Mouse (Mus musculus) adrenal gland (tissue): ENCODE data around the gene Myl9.

Experiments
- intact Hi-C: fragments of 180-260 bp; cut with DNase I; formaldehyde crosslinking; loops from one replicate; pipeline ENCODE4 v1.15.1; 2025
- long read RNA-seq, 2 experiments: library from polyadenylated mRNA; unstranded; transcript quantifications; one replicate each; pipeline ENCODE4 v2.0.0; 2020; ENCODE audit warnings: borderline replicate concordance in 1 of 2; ENCODE audit not compliant: insufficient replicate concordance in 1 of 2

Gene Myl9
- long read RNA-seq, experiment 1, transcript Myl9-201 (4 exons, 1,128 nt) = major isoform, 48 of 55 reads
- long read RNA-seq, experiment 1, partial matches to known transcripts = 3 of 55 reads
- long read RNA-seq, experiment 1, other reads (novel, unspliced or antisense) = 4 of 55 reads
- long read RNA-seq, experiment 2, transcript Myl9-201 (4 exons, 1,128 nt) = major isoform, 66 of 73 reads
- long read RNA-seq, experiment 2, partial matches to known transcripts = 4 of 73 reads
- long read RNA-seq, experiment 2, other reads (novel, unspliced or antisense) = 3 of 73 reads

DNA sequence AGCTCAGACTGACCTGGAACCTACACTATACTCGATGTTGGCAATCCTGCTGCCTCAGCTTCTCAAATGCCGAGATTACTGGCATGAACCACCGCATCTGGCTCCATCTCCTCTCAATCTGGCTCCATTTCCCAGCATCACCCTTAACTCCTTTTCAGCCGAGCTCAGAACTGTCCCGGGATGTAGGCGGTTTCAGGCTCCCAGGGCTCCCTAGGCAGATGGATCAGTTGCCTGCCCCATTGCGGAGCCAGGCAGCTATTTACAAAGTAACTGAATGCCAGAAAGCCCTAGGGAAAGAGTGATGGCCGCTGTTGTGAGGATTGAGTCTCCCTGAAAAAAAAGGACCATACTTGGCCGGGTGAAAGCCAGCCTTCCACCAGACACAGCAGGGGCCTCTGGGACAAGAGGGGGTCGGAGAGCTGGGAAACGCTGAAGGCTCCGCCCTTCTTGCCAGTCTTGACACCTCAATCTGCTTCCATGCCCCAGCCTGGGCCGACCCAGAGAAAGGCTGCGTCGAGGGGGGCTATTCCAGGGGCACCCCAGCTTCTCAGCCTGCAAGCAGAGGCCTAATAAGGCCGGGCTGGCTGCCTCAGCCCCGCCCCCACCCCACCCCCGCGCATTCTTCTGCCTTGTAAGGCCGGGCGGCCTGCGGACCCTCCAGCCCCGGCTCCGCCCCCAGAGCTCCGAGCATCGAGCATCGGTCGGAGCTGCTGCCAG, at the start of gene Myl9:
TSS of gene Myl9 (plus strand) at position 683 of the 717 bp plus-strand sequence.
- intact Hi-C loops = no loop called here

- intact Hi-C loops = no loop called here
These were observed 48.9 kb upstream of the Myl9 start for GRCm38 (mm10) chr2:156726344-156726743.

GRCm38 (mm10) chr2:156726878-156727277, 48.3 kb upstream of the Myl9 start:
- intact Hi-C loops = no loop called here

- intact Hi-C loops = no loop called here
These were observed 45.4 kb upstream of the Myl9 start for GRCm38 (mm10) chr2:156729537-156730469.

GRCm38 (mm10) chr2:156730501-156730921, 44.7 kb upstream of the Myl9 start:
- intact Hi-C loops = no loop called here

GRCm38 (mm10) chr2:156731592-156731991, 43.6 kb upstream of the Myl9 start:
- intact Hi-C loops = no loop called here

GRCm38 (mm10) chr2:156732109-156732508, 43.1 kb upstream of the Myl9 start:
- intact Hi-C loops = no loop called here

GRCm38 (mm10) chr2:156735761-156736335, 39.4 kb upstream of the Myl9 start:
- intact Hi-C loops = no loop called here

DNA sequence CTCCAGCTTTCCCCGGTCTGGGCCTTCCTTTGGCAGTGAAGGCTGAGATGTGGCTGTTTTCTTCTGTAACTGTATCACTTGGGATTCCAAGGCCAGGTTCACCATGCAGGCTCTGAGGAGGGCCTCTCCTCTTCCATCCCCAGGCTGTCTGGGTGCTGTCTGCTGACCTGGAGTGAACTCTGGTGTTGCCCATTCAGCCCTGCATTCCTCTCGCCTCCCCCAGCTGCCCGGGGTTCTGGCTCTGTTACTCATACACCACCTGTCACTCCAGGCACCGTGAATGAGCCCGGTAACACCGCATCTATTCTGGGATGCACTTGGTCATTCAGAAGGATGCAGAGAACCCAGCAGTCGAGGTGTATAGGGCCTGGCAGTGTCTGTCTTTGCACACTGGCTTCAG, 38.4 kb upstream of the Myl9 start:
- intact Hi-C loops = no loop called here

- intact Hi-C loops = no loop called here
These were observed 37.2 kb upstream of the Myl9 start for GRCm38 (mm10) chr2:156737976-156738375.

- intact Hi-C loops = no loop called here
These were observed 34.0 kb upstream of the Myl9 start for GRCm38 (mm10) chr2:156741265-156741664.

GRCm38 (mm10) chr2:156741998-156742397, 33.2 kb upstream of the Myl9 start:
- intact Hi-C loops = no loop called here

DNA sequence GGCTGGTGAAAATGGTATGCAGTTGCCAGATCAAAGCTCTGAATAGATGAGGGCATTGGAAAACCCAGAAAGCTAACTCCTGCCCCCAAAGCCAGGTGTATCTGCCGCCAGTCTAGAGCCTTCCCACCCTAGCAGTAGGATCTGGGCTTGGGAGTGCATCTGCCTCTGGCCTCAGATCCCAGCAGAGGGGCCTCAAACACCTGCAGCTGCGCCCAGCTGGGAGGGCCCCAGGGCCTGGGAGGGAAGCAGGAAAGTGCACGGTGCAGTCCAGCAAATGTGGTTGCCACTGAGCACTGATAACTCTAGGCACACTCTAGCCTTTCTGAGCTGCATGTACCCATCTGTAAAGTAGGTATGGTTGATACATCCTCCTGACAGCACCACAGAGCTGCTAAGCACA, 32.0 kb upstream of the Myl9 start:
- intact Hi-C loops = no loop called here

DNA sequence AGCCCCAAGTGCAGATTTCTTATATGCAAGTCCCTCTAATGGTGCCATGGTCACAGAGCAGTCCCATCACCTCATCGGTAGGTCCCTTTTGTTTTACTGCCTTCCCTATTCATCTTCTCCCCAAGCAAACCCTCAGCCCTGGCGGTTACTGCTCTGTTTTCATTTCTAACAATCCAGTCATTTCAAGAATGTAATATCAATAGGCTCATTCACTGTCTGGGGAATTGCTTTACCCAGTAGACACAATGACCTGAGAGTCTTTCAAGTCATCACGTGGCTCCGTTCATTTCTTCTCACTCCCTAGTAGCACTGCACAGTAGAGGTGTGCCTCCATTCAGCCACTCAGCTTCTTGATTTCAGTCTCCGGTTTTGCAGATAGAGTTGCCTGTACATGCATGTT, 30.8 kb upstream of the Myl9 start:
- intact Hi-C loops = no loop called here

- intact Hi-C loops = no loop called here
These were observed 27.9 kb upstream of the Myl9 start for GRCm38 (mm10) chr2:156747315-156747714.

- intact Hi-C loops = no loop called here
These were observed 25.5 kb upstream of the Myl9 start for GRCm38 (mm10) chr2:156749687-156750086.

GRCm38 (mm10) chr2:156756937-156757336, 18.3 kb upstream of the Myl9 start:
- intact Hi-C loops = no loop called here

DNA sequence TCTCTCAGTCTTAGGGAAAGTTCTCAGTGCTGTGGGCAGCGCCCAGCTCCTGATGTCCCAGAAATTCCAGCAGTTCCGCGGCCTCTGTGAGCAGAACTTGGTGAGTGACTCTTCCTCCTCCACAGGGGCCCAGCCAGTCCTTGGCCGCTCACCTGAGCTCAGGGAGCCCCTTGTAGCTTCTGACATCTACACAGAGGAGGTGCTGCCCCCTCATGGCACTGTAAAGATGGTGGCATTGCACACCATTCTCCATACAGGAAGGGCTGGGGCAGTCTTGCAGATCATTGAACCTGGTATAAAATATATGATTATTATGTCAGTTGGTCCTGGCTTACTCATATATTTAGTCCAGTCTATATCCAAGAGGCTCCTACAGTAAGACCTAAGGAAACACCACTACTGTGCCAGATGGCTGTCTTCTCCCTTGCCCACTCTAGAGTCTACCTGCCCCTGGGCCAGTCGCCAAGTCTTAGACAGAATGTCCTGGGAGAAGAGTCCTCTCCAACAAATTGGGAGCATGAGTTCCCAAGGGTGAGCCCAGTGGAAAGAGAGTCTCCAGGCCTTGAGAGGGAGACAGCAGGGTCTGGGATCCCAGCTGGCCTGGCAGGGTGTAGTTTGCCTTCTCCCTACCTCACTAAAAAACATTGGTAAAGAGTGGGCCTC, 14.2 kb upstream of the Myl9 start:
- intact Hi-C loops = loop anchor here (5.0 kb wide), 1 partner anchor 39 kb away; no protein-coding TSS in a partner anchor

DNA sequence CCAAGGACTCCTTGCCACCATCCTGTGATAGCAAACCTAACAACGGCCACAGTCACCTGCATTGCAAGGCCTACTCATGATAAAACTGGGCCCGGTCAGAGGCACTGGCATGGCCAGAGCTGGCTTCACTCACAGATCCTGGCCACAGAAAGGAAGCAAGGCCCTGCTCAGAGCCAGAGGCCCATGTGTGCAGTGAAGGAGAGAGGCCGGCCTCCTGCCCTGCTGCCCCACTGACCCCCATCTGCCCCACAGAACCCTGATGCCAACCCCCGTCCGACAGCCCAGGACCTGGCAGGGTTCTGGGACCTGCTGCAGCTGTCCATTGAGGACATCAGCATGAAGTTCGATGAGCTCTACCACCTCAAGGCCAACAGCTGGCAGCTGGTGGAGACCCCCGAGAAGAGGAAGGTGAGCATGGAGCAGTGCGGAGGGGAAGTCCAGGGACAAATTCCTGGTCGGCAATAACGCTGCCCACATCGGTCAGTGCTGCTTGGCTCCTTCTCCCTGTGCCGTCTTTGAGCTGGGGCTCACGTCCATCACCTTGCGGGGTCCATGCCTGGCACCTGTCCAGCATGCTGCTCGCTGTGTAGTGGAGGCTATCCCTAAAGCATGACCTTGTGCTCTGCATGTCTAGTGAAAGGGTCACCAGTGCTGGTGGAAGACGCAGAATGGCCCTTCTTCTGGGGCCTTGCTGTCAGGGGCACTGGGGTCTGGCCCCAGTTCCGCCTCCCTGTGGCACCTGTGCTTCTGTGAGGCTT, 13.5 kb upstream of the Myl9 start:
- intact Hi-C loops = loop anchor here (5.0 kb wide), 1 partner anchor 39 kb away; no protein-coding TSS in a partner anchor

DNA sequence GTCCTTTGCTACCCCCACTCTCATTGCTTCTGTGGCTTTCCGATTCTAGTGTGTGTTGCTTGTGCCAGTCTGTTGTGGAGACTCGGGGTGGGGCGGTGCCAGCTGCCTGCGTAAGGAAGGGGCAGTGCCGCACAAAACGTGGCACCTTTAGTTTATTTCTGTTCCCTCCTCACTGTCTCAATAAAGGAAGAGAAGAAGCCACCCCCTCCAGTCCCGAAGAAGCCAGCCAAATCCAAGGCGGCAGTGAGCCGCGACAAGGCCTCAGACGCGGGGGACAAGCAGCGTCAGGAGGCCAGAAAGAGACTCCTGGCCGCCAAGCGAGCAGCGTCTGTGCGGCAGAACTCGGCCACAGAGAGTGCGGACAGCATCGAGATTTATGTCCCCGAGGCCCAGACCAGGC, 12.7 kb upstream of the Myl9 start:
- intact Hi-C loops = loop anchor here (5.0 kb wide), 1 partner anchor 40 kb away; no protein-coding TSS in a partner anchor
